Mouse (Mus musculus): ENCODE measurements at regions not wholly inside any gene's neighbourhood (a gene's known extent, or its start where the extent isn't known, plus 50 kb on each side); places are given as distances from the start of the nearest gene placed in this dataset.

- Histone ChIP-seq H3K4me2 (no peak overlapping the region), H3K9me3 (no peaks in the 10 kb centered on the region), H3K9ac (no peak overlapping the region), H3K27ac (no peak overlapping the region), H3K27me3 (no peaks in the 10 kb centered on the region), H3K4me3 (no peak overlapping the region), H3K36me3 (no peaks in the 10 kb centered on the region), H3K4me1 (replicated peaks) (peaks cover 24% of the 10 kb centered on the region)
- ATAC-seq (ENCODE audit: low FRiP score): no peak
These were observed 131.6 kb downstream of the Basp1 start for GRCm38 (mm10) chr15:25281942-25282341.

DNA sequence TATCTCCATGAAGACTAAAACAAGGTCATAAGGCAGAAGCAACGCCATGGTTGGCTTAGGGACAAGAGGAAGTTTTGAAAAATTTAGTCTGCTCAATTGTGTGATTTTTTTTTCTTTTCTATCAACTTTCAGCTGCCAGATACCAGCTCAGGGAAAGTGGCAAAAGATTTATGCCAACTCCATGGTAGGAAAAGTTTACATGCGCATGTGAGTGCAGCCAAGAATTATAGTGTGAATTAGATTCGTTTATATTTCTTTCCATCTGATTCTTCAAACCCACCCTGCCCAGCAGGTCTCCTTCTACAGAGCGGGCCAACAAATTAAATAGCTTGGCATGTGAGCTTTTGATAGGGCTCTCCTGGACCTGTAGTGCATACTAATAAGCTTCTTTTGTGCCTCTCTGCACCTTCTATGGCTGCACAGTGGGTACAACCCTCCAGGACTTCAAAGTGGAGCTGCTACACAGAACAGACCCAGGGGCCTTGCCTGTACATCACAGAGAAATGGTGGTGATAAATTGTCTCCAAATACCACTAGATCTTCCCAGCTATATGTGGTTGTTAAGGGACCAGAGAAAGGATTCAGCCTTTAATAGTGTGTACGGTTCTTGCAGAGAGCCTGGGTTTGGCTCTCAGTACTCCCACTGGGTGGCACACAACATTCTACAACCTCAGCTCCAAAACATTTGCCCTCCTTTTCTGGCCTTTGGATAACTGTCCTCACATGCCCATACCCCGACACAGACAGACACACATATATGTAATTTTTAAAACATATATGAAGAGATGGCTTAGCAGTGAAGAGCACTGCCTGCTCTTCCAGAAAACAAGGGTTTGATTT is 135.0 kb downstream of the Basp1 start:
- Histone ChIP-seq H3K36me3 (no peaks in the 10 kb centered on the region), H3K4me3 (no peak overlapping the region), H3K4me2 (no peak overlapping the region), H3K27me3 (no peaks in the 10 kb centered on the region), H3K27ac (no peak overlapping the region), H3K4me1 (replicated peaks) (peaks cover 11% of the 10 kb centered on the region), H3K9me3 (no peaks in the 10 kb centered on the region), H3K9ac (no peak overlapping the region)
- 40% methylated on average over 6 of the region's 6 CpGs for WGBS
- peak; percentile 92 for ATAC-seq (ENCODE audit: low FRiP score)

DNA sequence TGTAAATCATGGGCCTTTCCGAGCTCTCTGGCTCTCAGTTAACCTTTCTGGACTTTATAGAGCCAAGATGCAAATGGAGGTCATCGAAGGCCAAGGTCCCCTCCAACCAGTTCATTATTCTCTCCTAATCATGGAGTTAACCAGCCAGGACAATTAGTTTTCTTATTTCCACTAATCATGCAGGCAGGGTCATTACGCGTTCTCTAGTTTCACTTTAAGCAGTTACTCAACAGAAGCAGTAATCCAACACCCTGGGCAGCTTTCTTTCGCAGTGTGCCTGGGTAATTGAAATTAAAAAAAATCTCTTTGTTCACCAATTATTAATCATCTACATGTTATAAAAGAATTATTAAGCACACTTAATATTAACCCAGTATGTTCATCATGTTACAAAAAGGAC is 137.3 kb downstream of the Basp1 start:
- no peak overlapping the region for H3K4me3 ChIP-seq
- no peaks in the 10 kb centered on the region for H3K9me3 ChIP-seq
- no peaks in the 10 kb centered on the region for H3K36me3 ChIP-seq
- no peak overlapping the region for H3K27ac ChIP-seq
- no peak overlapping the region for H3K4me2 ChIP-seq
- no peaks in the 10 kb centered on the region for H3K27me3 ChIP-seq
- no peak for ATAC-seq (ENCODE audit: low FRiP score)
- 72% methylated on average over 5 of the region's 5 CpGs for WGBS
- no peak overlapping the region for H3K9ac ChIP-seq
- H3K4me1 ChIP-seq (replicated peaks): peaks cover 10% of the 10 kb centered on the region

DNA sequence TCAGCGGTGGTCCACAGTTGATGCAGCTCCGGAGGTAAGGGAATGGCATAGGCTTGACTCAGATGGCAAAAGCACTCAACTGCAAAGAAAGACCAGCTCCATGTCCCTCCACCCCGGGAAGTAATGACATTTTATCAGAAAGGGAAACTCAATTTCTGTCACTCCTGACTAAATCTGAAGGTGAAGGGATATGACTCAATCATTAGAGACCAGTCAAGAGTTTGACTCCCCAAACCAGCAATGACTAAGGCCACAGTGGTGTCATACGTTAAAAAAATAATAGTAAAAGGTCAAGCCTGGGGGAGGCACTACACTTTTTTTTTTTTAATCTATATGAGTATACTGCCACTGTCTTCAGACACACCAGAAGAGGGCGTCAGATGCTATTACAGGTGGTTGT is 141.7 kb downstream of the Basp1 start:
- Histone ChIP-seq H3K9ac (no peak overlapping the region), H3K9me3 (no peaks in the 10 kb centered on the region), H3K27me3 (no peaks in the 10 kb centered on the region), H3K4me1 (replicated peaks) (peaks cover 6% of the 10 kb centered on the region; the same call in 1 of the 2 replicates), H3K4me2 (no peak overlapping the region), H3K36me3 (no peaks in the 10 kb centered on the region), H3K27ac (no peak overlapping the region), H3K4me3 (no peak overlapping the region)
- 85% methylated on average over 5 of the region's 5 CpGs for WGBS
- no peak for ATAC-seq (ENCODE audit: low FRiP score)

- H3K4me2 ChIP-seq: no peak overlapping the region
- H3K4me3 ChIP-seq: no peak overlapping the region
- H3K9me3 ChIP-seq: no peaks in the 10 kb centered on the region
- WGBS: 82% methylated on average over 10 of the region's 10 CpGs
- no peak overlapping the region; the same call in 1 of the 2 replicates for H3K9ac ChIP-seq
- H3K4me1 ChIP-seq (replicated peaks): peaks cover 6% of the 10 kb centered on the region; the same call in 1 of the 2 replicates
- H3K27me3 ChIP-seq: no peaks in the 10 kb centered on the region
- H3K36me3 ChIP-seq: no peaks in the 10 kb centered on the region
- ATAC-seq (ENCODE audit: low FRiP score): no peak
- H3K27ac ChIP-seq: no peak overlapping the region
These were observed 143.2 kb downstream of the Basp1 start for GRCm38 (mm10) chr15:25270349-25270748.

DNA sequence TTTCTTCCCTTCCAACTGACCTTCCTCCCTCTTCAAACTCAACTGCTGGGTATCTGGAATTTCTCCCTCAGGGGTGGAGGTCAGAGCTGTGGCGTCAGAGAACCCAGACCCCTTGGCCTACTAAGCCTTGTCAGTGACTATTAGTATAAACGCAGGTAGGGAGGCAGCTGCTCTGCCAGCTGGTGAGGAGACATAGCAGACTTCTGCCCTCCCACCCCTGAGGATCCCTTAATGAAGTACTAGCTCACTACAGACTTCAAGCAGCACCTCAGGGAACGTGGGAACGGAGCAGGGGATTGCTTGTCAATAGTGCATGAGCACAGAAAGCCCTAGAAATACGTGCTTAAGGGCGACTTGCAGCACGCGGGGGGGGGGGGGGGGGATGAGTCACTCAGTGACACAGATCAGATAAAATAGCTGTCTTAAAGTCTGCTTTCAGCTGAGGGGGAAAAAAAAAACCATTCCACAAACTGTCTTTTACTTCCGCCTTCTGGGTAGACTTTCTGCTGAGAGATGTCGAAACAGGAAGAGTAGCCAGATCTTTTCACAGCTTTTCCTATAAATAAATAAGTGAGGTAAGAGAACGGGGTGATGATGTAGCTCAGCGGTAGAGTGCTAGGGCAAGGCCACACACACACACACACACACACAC is 144.1 kb downstream of the Basp1 start:
- H3K4me2 ChIP-seq: no peak overlapping the region
- H3K36me3 ChIP-seq: no peaks in the 10 kb centered on the region
- H3K4me1 ChIP-seq (replicated peaks): peaks cover 6% of the 10 kb centered on the region; the same call in 1 of the 2 replicates
- no peak for ATAC-seq (ENCODE audit: low FRiP score)
- no peak overlapping the region for H3K4me3 ChIP-seq
- H3K9me3 ChIP-seq: no peaks in the 10 kb centered on the region
- 58% methylated on average over 12 of the region's 12 CpGs for WGBS
- no peak overlapping the region for H3K9ac ChIP-seq
- no peak overlapping the region for H3K27ac ChIP-seq
- no peaks in the 10 kb centered on the region for H3K27me3 ChIP-seq

GRCm38 (mm10) chr15:25268436-25268835 is 145.1 kb downstream of the Basp1 start:
- ATAC-seq (ENCODE audit: low FRiP score): no peak
- no peak overlapping the region for H3K4me2 ChIP-seq
- no peaks in the 10 kb centered on the region for H3K27me3 ChIP-seq
- H3K9ac ChIP-seq: no peak overlapping the region
- WGBS: 70% methylated on average over 2 of the region's 2 CpGs
- H3K4me1 ChIP-seq (replicated peaks): peaks cover 6% of the 10 kb centered on the region; the same call in 1 of the 2 replicates
- no peaks in the 10 kb centered on the region for H3K9me3 ChIP-seq
- no peak overlapping the region for H3K27ac ChIP-seq
- H3K4me3 ChIP-seq: no peak overlapping the region
- H3K36me3 ChIP-seq: no peaks in the 10 kb centered on the region

- Histone ChIP-seq H3K27me3 (no peaks in the 10 kb centered on the region), H3K4me2 (no peak overlapping the region), H3K4me3 (no peak overlapping the region), H3K9me3 (no peaks in the 10 kb centered on the region), H3K27ac (no peak overlapping the region), H3K36me3 (no peaks in the 10 kb centered on the region), H3K9ac (no peak overlapping the region), H3K4me1 (replicated peaks) (peaks cover 6% of the 10 kb centered on the region; the same call in 1 of the 2 replicates)
- 90% methylated on average over 3 of the region's 3 CpGs for WGBS
- ATAC-seq (ENCODE audit: low FRiP score): no peak
These were observed 146.1 kb downstream of the Basp1 start for GRCm38 (mm10) chr15:25267509-25267908.

DNA sequence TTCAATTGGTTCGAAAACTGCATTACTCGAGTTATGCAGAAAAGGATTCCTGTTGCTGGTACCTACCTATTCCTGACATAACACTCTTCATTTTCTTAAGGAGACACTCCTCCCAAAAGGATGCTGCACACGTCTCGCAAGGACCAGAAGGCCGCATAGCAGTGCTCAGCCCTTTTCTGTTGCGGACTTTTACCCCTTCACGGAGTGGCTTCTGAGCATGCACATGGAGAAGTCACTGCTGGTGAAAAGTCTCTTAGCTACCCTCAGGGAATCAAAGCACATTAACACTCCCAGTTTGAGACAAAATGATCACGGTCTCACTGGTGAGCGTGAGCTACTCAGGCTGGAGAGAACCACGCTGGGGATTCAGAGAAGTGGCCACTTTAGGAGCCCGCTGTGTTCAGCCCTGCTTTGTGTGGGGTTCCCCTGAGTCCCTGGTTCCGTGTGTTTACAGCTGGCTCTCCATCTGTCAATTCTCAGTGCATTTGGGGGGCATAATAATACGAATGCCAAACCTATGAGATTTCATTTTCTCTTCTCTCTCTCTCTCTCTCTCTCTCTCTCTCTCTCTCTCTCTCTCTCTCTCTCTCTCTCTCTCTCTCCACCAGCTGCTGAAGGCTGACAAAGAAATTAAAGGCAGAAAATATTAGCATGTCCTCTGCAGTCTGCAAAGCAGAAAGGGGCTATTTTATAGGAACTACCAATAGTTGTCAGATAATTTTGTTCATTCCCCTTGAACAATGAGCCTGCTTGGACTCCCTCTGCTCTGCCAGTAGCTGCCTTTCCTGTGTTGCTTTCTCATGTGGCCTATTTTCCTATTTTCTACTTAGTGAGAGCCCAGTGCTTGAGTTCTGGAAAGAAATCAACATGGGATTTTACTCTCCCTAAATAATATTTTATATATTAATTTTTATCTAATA is 160.7 kb downstream of the Basp1 start:
- 55% methylated on average over 13 of the region's 13 CpGs for WGBS

DNA sequence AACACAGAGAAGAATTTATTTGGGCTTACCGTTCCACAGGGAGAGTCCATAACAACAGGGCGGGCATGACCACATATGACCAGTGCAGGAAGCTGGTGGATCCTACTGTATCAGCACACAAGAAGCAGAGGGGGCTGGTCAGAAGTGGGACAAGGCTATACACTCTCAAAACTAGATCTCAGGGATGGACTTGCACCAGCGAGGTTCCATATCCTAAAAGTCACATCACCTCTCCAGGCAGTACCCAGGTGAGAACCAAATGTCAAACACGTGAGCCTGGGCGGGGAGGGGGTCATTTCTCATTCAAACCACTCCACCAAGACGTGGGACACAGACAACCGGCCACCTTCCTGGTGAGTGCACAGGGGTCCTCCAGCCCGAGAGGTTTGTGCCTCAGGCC is 167.9 kb downstream of the Basp1 start:
- WGBS: 94% methylated on average over 8 of the region's 8 CpGs
- no peak overlapping the region for H3K27ac ChIP-seq
- no peaks in the 10 kb centered on the region for H3K4me1 ChIP-seq (replicated peaks)
- no peaks in the 10 kb centered on the region for H3K9me3 ChIP-seq
- no peaks in the 10 kb centered on the region for H3K36me3 ChIP-seq
- no peak overlapping the region for H3K9ac ChIP-seq
- no peaks in the 10 kb centered on the region for H3K27me3 ChIP-seq
- ATAC-seq (ENCODE audit: low FRiP score): no peak
- no peak overlapping the region for H3K4me2 ChIP-seq
- no peak overlapping the region for H3K4me3 ChIP-seq

More for the DNA sequence above, 160.7 kb downstream of the Basp1 start:
- peak overlapping the region; percentile 76 for H3K27ac ChIP-seq
- peak; percentile 86 for ATAC-seq (ENCODE audit: low FRiP score)
- peak overlapping the region; percentile 21; the same call in 1 of the 2 replicates for H3K4me2 ChIP-seq
- H3K9ac ChIP-seq: no peak overlapping the region
- H3K4me1 ChIP-seq (replicated peaks): peaks cover 8% of the 10 kb centered on the region
- H3K36me3 ChIP-seq: no peaks in the 10 kb centered on the region
- H3K9me3 ChIP-seq: no peaks in the 10 kb centered on the region
- H3K27me3 ChIP-seq: no peaks in the 10 kb centered on the region
- no peak overlapping the region for H3K4me3 ChIP-seq

- no peaks in the 10 kb centered on the region for H3K27me3 ChIP-seq
- H3K4me1 ChIP-seq (replicated peaks): peaks cover 10% of the 10 kb centered on the region
- no peak overlapping the region for H3K4me3 ChIP-seq
- H3K9me3 ChIP-seq: no peaks in the 10 kb centered on the region
- H3K27ac ChIP-seq: 0 out of 2 replicates have a peak overlapping the region, but pooled peaks have one; percentile 14
- ATAC-seq (ENCODE audit: low FRiP score): 0 out of 2 replicates have a peak, but pooled peaks have one; percentile 49
- no peak overlapping the region for H3K9ac ChIP-seq
- WGBS: 71% methylated on average over 18 of the region's 18 CpGs
- no peaks in the 10 kb centered on the region for H3K36me3 ChIP-seq
- peak overlapping the region; percentile 2; the same call in 1 of the 2 replicates for H3K4me2 ChIP-seq
These were observed 175.6 kb downstream of the Basp1 start for GRCm38 (mm10) chr15:25237665-25238664.
